Mouse (Mus musculus) thymus, adult 18-20 months (tissue): ENCODE data around the gene Wdr31.

ENCODE experiments used
- DNase-seq, 2 experiments: peaks; one replicate each; pipeline ENCODE4 v3.0.0; 2022; ENCODE audit warnings: mixed read lengths in 2 of 2

The Wdr31 gene

DNA sequence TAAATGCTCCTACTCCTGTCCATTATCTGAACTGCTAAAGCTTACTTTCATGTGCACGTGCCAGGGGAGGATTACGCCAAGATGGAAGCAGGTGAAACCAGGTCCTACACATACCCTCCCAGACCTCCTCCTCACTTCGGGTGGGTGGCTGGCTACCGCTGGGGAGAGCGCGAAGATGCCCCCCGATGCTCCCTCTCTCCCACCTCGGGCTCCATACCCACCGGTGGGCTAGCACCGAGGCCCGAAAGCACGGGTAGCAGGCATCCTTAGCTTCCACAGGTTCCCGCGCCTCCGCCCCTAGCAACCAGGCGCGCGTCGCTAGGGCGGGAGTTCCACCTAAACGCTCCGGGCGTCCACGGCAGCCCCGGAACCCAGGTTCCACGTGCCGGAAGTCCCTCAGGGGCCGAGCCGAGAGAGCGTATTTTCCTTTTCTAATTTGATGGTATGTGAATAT lies at the start of gene Wdr31:
Gene Wdr31 (minus strand): TSS at position 299 of the 454 bp plus-strand sequence.
- peak; percentile 58 to 60 for DNase-seq

DNA sequence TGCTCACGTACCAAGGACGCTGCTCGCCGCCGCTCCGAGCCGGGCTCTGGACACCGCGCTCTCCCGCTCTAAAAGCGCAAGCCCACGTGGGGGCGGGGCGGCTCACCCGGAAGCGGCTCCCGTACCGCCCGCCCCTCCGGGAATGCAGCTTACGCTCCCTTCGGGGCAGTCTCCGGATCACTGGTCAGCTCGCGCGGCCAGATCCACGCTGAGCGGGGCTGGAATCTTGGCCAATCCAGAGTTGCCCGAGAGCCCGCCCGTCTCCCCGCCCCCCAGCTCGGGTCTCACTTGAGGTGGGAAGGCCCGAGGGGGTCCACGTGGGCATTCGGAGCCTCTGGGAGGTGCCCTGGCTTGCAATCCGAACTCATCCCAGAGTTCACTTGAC lies 49.1 kb upstream of the Wdr31 start, which contains the start of gene Alad:
Gene Alad (minus strand): TSS at position 70 of the 385 bp plus-strand sequence.
- DNase-seq = peak; percentile 68 to 69

DNA sequence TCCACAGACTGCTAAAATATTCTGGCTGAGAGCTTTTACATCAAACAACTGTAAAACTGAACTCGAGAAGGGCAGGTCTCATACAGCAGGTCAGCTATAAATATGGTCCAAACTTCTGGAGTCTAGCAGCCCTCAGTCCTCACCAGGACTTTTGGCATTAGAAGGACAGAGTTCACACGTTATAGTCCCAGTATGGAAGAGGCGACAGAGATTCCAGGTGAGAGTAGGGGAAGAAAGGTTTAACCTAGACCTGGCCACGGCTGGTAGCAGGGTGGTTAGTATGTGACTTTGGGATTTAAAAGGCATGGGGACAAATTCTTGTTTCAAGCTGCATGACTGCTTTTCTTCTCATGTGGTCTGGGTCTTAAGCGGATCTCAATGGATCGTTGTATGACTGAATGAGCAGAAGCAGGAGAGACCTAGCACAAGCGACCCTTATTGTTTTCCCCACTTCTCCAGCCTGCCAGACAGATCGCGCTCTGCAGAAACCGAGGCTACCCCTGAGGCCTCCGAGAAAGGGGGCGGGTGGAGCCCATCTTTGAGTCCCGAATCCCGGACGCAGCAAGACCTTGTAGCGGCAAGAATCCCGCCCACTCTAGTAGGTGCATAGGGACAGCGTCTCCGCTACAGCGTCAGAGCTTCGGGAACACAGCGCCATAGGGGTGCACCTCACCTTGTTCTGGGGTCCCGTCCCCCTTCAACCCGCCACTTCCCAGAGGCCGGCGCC lies 48.6 kb upstream of the Wdr31 start:
- no peak for DNase-seq

DNA sequence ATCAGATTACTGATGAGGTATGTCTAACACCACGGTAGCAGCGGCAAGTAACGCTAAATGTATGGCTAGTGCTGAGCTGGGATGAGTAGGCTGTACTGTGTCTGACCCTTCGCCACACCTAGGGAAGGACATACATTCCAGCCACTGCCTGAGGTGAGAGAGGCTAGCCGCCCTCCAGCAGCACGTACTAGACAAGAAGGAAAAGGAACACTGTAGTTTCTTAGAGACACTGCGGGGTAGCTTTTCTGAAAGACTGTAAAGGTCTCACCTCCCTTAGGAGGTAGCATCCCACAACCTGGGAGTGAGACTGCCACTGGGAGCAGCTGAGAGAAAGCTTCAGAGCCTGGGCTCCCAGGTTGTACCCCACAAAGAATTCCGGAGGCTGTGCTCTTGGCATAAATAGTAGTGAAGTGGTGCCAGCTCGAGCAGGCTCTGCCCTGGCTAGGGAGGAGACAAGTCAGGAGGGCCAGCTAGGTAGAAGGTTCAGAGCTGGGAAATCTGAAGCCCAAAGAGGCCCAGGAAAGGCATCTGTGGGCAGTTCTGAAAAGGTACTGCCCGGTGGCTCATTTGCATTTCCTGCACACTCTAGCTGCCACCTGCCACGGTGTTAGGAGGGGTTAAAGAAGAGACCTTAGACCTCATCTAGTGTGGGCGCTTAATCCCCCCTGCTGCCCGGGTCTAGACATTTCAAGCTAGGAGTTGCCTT lies 47.9 kb upstream of the Wdr31 start:
- DNase-seq = peak in 1 of 2 experiments; percentile 24

DNA sequence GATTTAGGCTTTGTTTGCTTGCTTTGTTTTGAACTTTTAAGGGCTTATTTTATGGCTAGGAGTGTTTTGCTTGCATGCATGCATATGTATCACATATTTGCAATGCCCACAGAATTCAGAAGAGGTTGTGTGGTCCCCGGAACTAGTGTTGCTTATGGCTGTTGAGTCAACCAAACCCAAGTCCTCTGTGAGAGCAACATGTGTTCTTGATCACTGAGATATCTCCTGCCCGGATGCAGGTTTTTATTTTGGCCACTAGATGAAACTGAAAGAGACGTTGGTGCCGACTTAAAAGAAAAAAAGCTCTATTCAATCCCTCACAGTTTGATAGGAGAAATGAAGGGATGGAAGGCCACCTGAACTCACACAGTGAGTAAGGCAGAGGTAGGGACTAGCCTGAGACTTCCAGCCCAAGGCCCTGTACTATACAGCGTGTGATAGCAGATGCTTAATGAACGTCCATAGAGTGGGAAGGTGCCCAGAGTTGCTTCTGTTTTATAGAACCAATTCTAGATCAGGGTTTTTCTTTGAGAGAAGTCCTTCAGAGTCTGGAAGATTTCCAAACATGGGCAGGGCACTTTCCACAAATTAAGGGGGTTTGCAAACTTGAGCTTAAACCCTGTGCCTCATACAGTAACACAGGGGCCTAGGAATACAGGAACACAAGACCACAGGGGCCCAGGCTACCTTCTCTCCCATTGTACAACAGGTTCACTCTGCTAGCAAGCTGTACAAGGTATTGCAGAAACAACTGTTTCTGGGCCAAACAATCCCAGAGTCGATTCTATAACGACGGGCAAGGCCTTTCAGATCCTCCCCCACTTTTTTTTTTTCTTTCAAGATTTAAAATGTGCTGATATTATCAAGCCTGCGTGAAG lies 47.1 kb upstream of the Wdr31 start:
- no peak for DNase-seq

DNA sequence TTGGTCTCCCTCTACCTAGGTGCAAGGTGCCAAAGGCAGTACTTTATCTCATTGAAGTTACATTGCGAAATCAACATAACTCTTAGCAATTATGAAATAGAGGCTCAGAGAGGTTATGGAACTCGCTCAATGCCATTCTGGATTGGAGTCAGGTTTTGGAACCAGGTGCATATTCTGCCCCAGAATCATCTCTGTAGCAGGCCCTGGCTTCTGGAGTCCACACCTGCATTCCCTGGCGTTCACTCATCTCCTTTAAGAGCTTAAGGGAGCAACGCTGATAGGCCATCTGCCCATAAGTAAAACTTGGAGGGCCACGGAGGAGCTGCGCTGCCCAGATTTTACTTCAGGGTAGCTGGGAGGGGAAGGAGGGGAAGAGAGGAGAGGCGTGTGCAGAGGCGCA lies 46.4 kb upstream of the Wdr31 start:
- no peak for DNase-seq

DNA sequence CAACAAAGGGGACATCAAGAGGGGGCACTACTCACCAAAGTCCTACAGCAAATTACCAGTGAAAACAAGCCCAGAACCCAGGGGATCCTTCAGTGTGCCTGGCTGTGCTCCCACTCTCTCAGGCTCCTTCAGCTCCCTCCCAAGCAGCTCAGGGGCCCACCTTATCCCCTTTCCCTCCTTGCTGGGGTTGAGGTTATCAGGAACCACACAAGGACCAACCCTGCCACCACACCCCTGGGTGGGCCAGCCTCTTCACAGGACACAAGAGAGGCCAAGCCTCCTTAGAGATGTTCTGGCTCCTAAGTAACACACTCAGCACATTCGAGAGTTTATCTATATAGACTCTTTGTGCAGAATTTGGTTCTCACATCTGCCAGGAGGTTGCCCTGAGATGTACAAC lies 45.9 kb upstream of the Wdr31 start:
- no peak for DNase-seq

DNA sequence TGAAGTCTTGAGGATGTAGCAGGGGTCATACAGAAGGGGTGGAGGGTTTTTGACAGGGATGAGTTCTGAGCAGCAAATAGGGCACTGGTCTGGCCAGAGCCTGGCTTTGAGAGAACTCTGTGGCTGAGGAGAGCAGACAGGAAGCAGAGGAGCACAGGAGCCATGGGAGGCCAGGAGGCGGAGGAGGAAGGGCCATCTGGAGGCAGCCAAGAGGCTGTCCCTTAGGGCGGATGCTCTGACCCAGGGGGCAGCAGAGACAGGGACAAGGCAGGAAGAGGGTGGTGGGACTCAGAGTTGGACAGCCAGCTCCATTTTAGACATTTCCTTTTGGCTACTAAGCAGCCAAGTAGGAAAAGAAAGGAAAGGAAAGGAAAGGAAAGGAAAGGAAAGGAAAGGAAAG lies 45.4 kb upstream of the Wdr31 start:
- DNase-seq = no peak

DNA sequence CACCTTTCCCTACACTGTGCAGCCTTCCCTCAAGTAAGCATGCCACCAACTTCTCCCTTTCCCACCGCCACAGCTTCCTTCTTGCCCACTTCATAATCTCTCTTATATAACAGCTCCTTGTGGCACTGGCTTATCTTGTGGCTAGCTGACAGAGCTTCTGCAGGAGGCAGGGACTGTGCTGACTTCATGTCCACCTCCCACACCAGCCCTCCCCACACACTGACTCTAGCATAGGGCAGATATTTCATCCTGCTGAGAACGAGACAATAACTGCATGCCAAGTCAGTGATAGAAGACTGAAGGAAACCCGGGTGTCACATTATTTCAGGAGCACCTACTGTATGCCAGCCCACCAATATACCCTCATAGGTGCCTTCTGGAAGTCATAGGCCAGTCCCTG lies 44.8 kb upstream of the Wdr31 start:
- no peak for DNase-seq

DNA sequence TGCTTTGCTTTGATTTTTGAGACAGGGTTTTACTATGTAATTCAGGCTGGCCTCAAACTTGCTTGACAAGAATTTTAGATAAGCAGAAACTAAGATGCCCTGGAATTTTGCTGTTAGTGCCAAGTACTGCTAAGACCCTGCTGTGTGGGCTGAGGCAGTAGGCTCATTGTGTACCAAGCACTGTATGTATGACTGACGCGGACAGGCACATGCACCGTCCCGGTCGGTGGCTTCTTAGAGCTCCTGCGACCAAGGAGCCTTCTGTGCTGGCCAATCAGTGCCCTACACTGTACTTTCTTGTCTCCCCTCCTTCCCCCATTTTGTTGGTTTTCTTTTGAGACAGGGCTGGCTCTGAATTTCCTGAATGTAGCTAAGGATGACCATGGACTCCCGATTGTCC lies 44.3 kb upstream of the Wdr31 start:
- no peak for DNase-seq

DNA sequence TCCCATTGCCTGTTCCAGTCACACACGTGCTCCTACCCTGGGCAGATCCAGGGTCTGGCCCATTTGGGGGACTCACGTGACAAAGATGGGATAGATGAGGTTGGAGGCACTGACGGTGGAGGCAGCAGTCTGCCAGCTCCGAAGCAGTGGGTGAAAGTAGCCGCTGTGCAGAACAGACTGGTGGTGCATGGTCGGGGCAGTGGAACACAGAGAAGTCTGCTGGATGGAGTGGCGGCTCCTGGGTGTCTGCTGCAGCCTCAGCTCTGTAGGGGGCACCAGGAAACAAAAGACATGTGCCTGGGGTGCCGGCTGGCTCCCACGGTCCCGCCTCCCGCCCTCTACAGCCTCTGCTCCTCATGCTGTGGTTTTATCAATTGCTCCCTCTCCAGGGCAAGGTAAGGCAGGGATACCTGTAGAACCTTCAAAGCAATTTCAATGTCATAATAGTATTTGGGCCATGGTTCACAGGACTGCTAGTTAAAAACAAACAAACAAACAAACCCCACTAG lies 43.4 kb upstream of the Wdr31 start:
- DNase-seq = no peak

DNA sequence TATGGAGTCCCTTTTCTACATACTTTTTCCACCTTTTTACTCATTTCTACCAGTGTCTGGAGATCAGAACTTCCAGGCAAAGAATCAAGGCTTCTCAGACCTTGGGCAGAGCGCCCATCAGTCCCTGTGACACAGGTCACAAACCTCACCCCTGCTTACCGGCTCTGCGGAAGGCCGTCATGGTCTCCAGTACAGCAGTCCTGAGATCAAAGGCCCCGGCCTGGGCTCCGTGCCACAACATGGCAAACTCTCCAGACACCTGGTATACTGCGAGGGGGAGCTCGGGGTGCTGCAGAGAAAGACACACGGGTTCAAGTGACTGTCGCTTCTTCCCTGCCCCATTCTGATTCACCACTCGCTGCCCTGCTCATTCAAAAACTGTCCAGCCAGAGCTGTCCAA lies 39.2 kb upstream of the Wdr31 start:
- no peak for DNase-seq

DNA sequence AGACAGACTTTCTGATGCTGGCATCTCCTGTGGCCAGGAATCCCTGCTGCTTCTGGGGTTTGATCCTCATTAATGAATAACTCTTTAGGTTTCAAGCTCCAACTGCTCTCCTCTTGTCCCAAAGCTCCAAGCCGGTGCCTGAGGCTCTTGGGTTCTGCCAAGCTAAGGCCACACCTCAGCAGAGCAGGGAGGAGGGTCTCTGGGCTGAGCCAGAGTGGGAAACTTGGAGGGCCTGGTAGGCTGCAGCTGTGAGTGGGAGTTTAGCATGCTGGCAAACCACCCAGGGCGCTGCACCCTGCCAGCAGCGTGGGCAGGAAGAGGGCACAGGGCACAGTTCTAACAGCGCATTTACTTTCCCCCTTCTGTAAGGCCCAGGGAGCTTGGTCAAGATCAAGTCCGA lies 38.1 kb upstream of the Wdr31 start:
- no peak for DNase-seq

DNA sequence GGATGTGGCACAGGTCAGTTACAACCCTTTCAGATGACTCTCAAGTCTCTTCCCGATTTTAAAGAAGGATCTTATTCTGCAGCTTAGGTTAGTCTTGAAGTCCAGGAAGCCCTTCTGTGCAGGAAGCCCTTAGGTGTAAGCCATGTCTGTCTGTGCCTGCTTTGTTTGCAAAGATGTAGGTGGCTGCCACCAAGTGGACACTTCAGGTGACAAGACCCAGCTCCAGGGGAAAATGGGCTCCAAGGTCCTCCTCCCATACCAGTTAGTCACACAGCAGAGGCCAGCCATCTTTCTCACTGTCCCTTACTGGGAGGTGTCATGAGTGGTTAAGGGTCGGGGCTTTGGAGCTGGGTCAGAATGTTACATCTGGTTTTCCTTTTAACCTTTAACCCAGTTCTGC lies 36.1 kb upstream of the Wdr31 start:
- DNase-seq = peak; percentile 34 to 54

DNA sequence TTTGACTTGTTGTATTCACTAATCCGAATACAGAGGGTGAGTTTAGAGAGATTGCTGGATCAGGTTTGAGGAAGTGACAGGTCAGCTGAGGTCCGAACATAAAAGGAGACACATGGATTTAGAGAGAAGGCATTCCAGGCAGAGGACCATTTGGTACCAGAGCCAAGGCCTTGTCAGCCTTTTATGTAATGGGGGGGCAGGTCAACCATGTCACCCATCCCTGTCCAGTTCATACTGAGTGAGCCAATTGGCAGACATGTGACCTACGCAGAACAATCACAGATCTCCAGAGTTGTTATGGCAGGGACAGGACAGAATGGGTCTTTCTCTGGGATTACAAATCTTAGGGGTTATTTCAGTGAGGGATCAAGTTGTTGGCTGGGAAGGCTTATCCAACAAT lies 35.3 kb upstream of the Wdr31 start:
- DNase-seq = no peak

DNA sequence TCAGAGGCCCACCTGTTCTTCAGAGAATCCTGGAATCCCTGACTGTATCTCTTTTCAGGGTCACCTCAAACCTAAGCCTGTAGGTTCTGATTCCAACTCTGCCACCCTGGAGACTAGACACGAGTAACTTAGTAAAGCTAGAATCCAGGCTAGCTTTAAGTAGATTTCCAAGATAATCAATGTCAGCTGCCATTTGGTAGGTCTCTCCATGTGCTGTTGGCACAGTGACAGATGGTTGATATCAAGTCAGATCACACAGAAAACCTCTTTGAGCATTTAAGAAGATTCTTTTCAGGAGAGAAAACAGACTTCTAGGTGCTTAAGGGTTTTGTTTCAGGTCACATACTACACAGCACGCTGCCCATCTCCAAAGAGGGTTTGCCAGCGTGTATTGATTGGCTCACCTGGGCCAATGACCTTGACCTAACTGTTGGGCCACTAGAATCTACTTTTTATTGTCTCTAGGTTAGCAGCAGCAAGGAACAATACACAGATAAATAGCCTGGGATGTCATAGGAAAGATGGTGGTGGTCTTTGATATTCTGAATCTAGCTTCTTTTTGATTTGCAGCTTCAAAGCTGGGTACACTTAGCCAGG lies 32.8 kb upstream of the Wdr31 start, which contains the start of gene Hdhd3:
Gene Hdhd3 (minus strand): TSS at position 94 of the 597 bp plus-strand sequence.
- DNase-seq = no peak

DNA sequence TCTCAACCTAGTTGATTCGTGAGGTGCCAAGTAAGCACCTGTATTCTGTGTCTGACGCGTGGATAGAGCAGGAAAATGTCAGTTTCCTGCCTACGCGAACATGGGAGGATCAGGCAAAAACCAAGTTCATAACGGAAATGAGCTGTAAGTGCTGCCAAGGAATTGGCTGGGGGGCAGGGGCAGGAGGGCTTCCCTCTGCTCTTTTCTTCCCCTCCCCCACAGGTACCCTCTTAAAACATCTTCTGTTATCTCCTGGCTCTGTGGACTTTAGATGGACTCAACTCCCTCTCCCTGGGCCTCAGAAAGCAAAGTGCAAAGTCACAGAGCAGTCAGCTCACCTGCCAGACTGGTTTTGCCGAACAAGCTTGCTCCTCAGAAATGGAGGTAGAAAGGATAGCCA lies 32.3 kb upstream of the Wdr31 start:
- no peak for DNase-seq

DNA sequence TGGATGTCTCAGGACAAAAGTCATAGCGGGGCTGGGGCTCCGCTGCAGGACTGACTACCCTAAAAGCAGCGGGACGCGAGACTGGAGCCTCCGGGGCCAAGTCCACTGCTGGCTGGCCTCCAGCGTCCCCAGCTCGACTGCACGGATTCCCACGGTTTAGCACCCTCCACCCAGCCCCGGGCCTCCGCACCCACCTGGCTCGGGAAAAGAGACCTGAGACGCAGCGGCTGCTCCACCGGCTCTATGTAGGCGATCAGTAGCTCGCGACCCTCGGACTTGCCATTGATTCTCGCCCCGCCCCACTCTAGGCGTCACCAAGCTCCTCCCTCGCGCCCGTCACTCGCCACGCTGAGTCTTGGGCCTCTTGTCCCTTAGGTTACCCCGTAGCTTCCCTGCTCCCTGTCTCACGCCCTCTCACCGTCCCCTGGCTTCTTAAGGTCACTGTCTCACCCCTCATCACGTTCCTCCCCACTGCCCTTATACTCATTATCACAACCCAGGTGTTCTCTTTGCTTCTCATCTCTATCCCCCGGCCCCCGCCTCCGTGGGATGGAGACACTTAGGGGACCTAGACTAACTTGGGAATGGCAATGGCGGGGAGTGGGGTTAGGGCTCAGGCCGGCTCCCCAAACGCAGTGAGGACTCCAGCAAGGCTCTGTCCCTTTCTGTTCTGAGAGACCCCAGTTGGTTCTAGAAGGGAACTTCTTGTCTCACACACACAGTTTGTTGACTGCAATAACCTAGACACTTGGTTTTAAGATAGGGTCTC lies 31.5 kb upstream of the Wdr31 start:
- peak; percentile 73 to 81 for DNase-seq

DNA sequence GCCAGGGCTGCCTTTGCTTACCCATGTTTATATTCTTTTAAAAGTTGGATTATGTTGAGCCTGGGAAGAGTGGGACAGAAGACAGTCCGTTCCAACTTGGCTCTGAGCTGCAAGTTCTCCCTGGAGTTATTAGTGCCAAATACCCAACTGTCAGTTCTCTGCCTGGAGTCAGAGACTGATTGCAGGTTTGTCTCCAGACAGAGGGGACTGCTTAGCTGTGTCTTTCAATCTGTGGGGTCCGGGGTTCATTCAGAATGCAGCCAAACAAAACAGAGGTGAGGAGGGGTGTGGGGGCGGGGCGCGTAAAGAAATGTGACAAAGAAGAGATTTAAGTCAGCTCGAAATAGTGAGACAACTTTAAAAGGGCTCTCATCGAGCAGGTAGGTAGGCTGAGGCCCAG lies 30.8 kb upstream of the Wdr31 start:
- DNase-seq = no peak

DNA sequence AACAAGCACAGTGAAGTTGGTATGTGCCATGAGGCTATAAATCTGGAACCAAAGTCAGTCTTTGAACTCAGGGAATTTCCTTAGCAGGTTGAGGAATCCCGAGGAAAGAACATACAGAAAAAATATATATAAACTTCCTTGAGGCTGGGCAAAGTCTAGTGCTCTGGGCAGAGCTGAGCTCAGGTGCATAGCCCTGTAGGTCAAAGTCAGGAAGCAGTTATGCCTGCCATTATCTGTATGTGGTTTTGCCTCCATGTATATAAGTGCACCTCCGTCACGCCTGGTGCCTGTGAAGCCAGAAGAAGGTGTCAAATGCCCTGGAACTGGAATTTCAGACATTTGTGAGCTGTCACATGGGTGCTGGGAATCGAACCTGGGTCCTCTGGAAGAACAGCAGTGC lies 30.1 kb upstream of the Wdr31 start:
- no peak for DNase-seq

DNA sequence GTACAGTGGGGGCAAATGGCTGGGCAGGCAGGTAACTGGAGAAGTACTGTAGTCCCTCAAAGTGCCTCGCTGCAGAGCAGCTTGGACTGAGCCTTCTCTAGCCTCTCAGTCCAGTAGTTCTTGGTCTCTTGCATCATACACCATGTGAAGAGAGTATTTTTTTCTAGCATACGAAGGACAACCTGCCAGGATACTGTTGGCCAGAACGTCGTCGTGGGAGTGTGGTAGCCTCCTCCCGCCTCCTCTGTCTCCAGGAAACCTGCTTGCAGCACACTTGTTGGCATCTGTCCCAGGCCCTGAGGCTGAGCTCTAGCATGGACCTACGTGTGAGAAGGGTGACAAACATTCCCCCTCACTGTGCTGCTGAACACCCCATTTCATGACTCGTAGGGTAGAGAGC lies 26.1 kb upstream of the Wdr31 start:
- no peak for DNase-seq

DNA sequence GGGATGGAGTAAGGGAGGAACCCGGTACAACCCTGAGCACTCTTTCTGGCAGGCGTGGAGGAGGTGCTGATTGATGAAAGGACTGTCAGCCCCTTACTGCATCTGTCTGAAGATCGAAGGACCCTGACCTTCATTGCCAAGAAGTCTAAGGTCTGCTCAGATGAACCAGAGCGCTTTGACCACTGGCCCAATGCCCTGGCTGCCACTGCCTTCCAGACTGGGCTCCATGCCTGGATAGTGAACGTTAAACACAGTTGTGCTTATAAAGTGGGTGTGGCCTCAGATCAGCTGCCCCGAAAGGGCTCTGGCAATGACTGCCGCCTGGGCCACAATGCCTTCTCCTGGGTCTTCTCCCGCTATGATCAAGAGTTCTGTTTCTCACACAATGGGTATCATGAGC lies 25.2 kb upstream of the Wdr31 start:
- no peak for DNase-seq
